Mouse (Mus musculus) neural tube, embryonic 12.5 days (tissue): ENCODE measurements at regions not wholly inside any gene's neighbourhood (a gene's known extent, or its start where the extent isn't known, plus 50 kb on each side); places are given as distances from the start of the nearest gene placed in this dataset.

Experiments used
- ATAC-seq: fragments of 200-750 bp; cut with Nextera tagmentation; 2 replicates; pipeline ENCODE4 v1.8.0; 2017; ENCODE audit warnings: low read depth, mild to moderate bottlenecking, moderate TSS enrichment, moderate library complexity; ENCODE audit not compliant: low FRiP score
- H3K27ac ChIP-seq: fragments of 300-500 bp; sonication (generic); 2 replicates; pipeline ENCODE4 v1.5.1; 2016
- H3K27me3 ChIP-seq: fragments of 300-500 bp; sonication (generic); replicated peaks from 2 replicates; pipeline ENCODE4 v1.6.1; 2016; ENCODE audit warnings: mild to moderate bottlenecking
- H3K36me3 ChIP-seq: fragments of 300-500 bp; sonication (generic); 2 replicates; pipeline ENCODE4 v1.6.1; 2016; ENCODE audit warnings: mild to moderate bottlenecking
- H3K4me1 ChIP-seq: fragments of 300-500 bp; sonication (generic); 2 replicates; pipeline ENCODE4 v1.6.1; 2016
- H3K4me2 ChIP-seq: fragments of 300-500 bp; sonication (generic); replicated peaks from 2 replicates; pipeline ENCODE4 v1.6.1; 2016; ENCODE audit warnings: mild to moderate bottlenecking
- H3K4me3 ChIP-seq: fragments of 300-500 bp; sonication (generic); 2 replicates; pipeline ENCODE4 v1.5.1; 2016
- H3K9ac ChIP-seq: fragments of 300-500 bp; sonication (generic); 2 replicates; pipeline ENCODE4 v1.6.1; 2016; ENCODE audit warnings: mild to moderate bottlenecking
- H3K9me3 ChIP-seq: fragments of 300-500 bp; sonication (generic); 2 replicates; pipeline ENCODE4 v1.6.1; 2016; ENCODE audit warnings: mild to moderate bottlenecking
- WGBS: fragments of 180-500 bp; shearing (Covaris S2); methylation state at CpG from one replicate; pipeline ENCODE4 v1.1.7; 2016; 5-methylcytosine and 5-hydroxymethylcytosine counted together

- Histone ChIP-seq H3K27ac (0 out of 2 replicates have a peak overlapping the region, but pooled peaks have one; percentile 46), H3K4me2 (peak overlapping the region; percentile 30; the same call in 1 of the 2 replicates), H3K9ac (no peak overlapping the region), H3K4me3 (no peak overlapping the region), H3K9me3 (no peaks in the 10 kb centered on the region), H3K36me3 (no peaks in the 10 kb centered on the region), H3K4me1 (peaks cover 9% of the 10 kb centered on the region; the same call in 1 of the 2 replicates), H3K27me3 (no peaks in the 10 kb centered on the region)
- peak; percentile 90 for ATAC-seq
- 10% methylated on average over 7 of the region's 7 CpGs for WGBS
These were observed 184.5 kb upstream of the Tbl1xr1 start for GRCm38 (mm10) chr3:21891819-21892480.

GRCm38 (mm10) chr3:21892864-21893404 lies 183.5 kb upstream of the Tbl1xr1 start:
- Histone ChIP-seq H3K27ac (peak overlapping the region; percentile 21; the same call in 1 of the 2 replicates), H3K4me3 (no peak overlapping the region), H3K36me3 (no peaks in the 10 kb centered on the region), H3K4me2 (peak overlapping the region; percentile 1), H3K4me1 (peaks cover 9% of the 10 kb centered on the region; the same call in 1 of the 2 replicates), H3K27me3 (no peaks in the 10 kb centered on the region), H3K9me3 (no peaks in the 10 kb centered on the region), H3K9ac (no peak overlapping the region)
- 25% methylated on average over 8 of the region's 8 CpGs for WGBS
- ATAC-seq, result peak; percentile 49

GRCm38 (mm10) chr3:21895551-21895950 lies 180.9 kb upstream of the Tbl1xr1 start:
- Histone ChIP-seq H3K9ac (no peak overlapping the region), H3K27me3 (no peaks in the 10 kb centered on the region), H3K27ac (no peak overlapping the region), H3K36me3 (no peaks in the 10 kb centered on the region), H3K9me3 (no peaks in the 10 kb centered on the region), H3K4me1 (peaks cover 9% of the 10 kb centered on the region; the same call in 1 of the 2 replicates), H3K4me2 (no peak overlapping the region), H3K4me3 (no peak overlapping the region)
- no peak for ATAC-seq
- WGBS, result 78% methylated on average over 2 of the region's 2 CpGs

GRCm38 (mm10) chr3:21898241-21898640 lies 178.2 kb upstream of the Tbl1xr1 start:
- Histone ChIP-seq H3K9me3 (no peaks in the 10 kb centered on the region), H3K27ac (no peak overlapping the region), H3K4me3 (no peak overlapping the region), H3K36me3 (no peaks in the 10 kb centered on the region), H3K4me1 (no peaks in the 10 kb centered on the region), H3K9ac (no peak overlapping the region), H3K4me2 (no peak overlapping the region), H3K27me3 (no peaks in the 10 kb centered on the region)
- WGBS, result 85% methylated on average over 5 of the region's 5 CpGs
- ATAC-seq, result no peak

GRCm38 (mm10) chr3:21905384-21906073 lies 170.9 kb upstream of the Tbl1xr1 start:
- H3K4me2 ChIP-seq, result no peak overlapping the region
- no peaks in the 10 kb centered on the region for H3K36me3 ChIP-seq
- H3K4me1 ChIP-seq, result no peaks in the 10 kb centered on the region
- no peak overlapping the region for H3K9ac ChIP-seq
- H3K4me3 ChIP-seq, result no peak overlapping the region
- no peaks in the 10 kb centered on the region for H3K27me3 ChIP-seq
- 80% methylated on average over 2 of the region's 2 CpGs for WGBS
- no peak for ATAC-seq
- no peak overlapping the region for H3K27ac ChIP-seq
- H3K9me3 ChIP-seq, result no peaks in the 10 kb centered on the region

GRCm38 (mm10) chr3:21908828-21909227 lies 167.6 kb upstream of the Tbl1xr1 start:
- no peaks in the 10 kb centered on the region for H3K27me3 ChIP-seq
- WGBS, result 95% methylated on average over 4 of the region's 4 CpGs
- no peak overlapping the region for H3K27ac ChIP-seq
- H3K36me3 ChIP-seq, result no peaks in the 10 kb centered on the region
- no peaks in the 10 kb centered on the region for H3K9me3 ChIP-seq
- no peaks in the 10 kb centered on the region for H3K4me1 ChIP-seq
- no peak for ATAC-seq
- no peak overlapping the region for H3K4me3 ChIP-seq
- H3K9ac ChIP-seq, result no peak overlapping the region
- H3K4me2 ChIP-seq, result no peak overlapping the region

GRCm38 (mm10) chr3:21910080-21910479 lies 166.4 kb upstream of the Tbl1xr1 start:
- ATAC-seq, result no peak
- Histone ChIP-seq H3K9ac (no peak overlapping the region), H3K9me3 (no peaks in the 10 kb centered on the region), H3K4me1 (no peaks in the 10 kb centered on the region), H3K27ac (no peak overlapping the region), H3K36me3 (no peaks in the 10 kb centered on the region), H3K4me3 (no peak overlapping the region), H3K27me3 (no peaks in the 10 kb centered on the region), H3K4me2 (no peak overlapping the region)
- 58% methylated on average over 1 of the region's 1 CpGs for WGBS

GRCm38 (mm10) chr3:21911071-21911470 lies 165.4 kb upstream of the Tbl1xr1 start:
- H3K4me3 ChIP-seq, result no peak overlapping the region
- H3K36me3 ChIP-seq, result no peaks in the 10 kb centered on the region
- no peaks in the 10 kb centered on the region for H3K9me3 ChIP-seq
- H3K4me1 ChIP-seq, result no peaks in the 10 kb centered on the region
- ATAC-seq, result no peak
- no peak overlapping the region for H3K9ac ChIP-seq
- H3K4me2 ChIP-seq, result no peak overlapping the region
- H3K27ac ChIP-seq, result no peak overlapping the region
- no peaks in the 10 kb centered on the region for H3K27me3 ChIP-seq

- no peaks in the 10 kb centered on the region for H3K27me3 ChIP-seq
- no peaks in the 10 kb centered on the region for H3K36me3 ChIP-seq
- H3K4me2 ChIP-seq, result no peak overlapping the region
- WGBS, result 79% methylated on average over 9 of the region's 9 CpGs
- H3K4me1 ChIP-seq, result no peaks in the 10 kb centered on the region
- H3K4me3 ChIP-seq, result no peak overlapping the region
- H3K27ac ChIP-seq, result no peak overlapping the region
- no peak overlapping the region for H3K9ac ChIP-seq
- no peaks in the 10 kb centered on the region for H3K9me3 ChIP-seq
- no peak for ATAC-seq
These were observed 159.1 kb upstream of the Tbl1xr1 start for GRCm38 (mm10) chr3:21917228-21917910.

GRCm38 (mm10) chr3:21918431-21918830 lies 158.0 kb upstream of the Tbl1xr1 start:
- H3K4me1 ChIP-seq, result no peaks in the 10 kb centered on the region
- ATAC-seq, result no peak
- WGBS, result 92% methylated on average over 10 of the region's 10 CpGs
- H3K36me3 ChIP-seq, result no peaks in the 10 kb centered on the region
- no peak overlapping the region for H3K4me2 ChIP-seq
- H3K9me3 ChIP-seq, result no peaks in the 10 kb centered on the region
- H3K9ac ChIP-seq, result no peak overlapping the region
- no peak overlapping the region for H3K4me3 ChIP-seq
- no peak overlapping the region for H3K27ac ChIP-seq
- H3K27me3 ChIP-seq, result no peaks in the 10 kb centered on the region

GRCm38 (mm10) chr3:21919931-21920330 lies 156.5 kb upstream of the Tbl1xr1 start:
- no peak overlapping the region for H3K4me2 ChIP-seq
- H3K9ac ChIP-seq, result no peak overlapping the region
- H3K27ac ChIP-seq, result no peak overlapping the region
- no peaks in the 10 kb centered on the region for H3K9me3 ChIP-seq
- no peaks in the 10 kb centered on the region for H3K36me3 ChIP-seq
- no peaks in the 10 kb centered on the region for H3K27me3 ChIP-seq
- no peak overlapping the region for H3K4me3 ChIP-seq
- WGBS, result 93% methylated on average over 7 of the region's 7 CpGs
- no peaks in the 10 kb centered on the region for H3K4me1 ChIP-seq
- no peak for ATAC-seq

- H3K36me3 ChIP-seq, result no peaks in the 10 kb centered on the region
- no peak for ATAC-seq
- WGBS, result 92% methylated on average over 6 of the region's 6 CpGs
These were observed 144.5 kb upstream of the Tbl1xr1 start for GRCm38 (mm10) chr3:21931951-21932350.

More at GRCm38 (mm10) chr3:21931951-21932350, 144.5 kb upstream of the Tbl1xr1 start:
- Histone ChIP-seq H3K4me1 (peaks cover 20% of the 10 kb centered on the region), H3K9ac (no peak overlapping the region), H3K27ac (no peak overlapping the region), H3K4me2 (no peak overlapping the region), H3K27me3 (no peaks in the 10 kb centered on the region), H3K4me3 (no peak overlapping the region), H3K9me3 (no peaks in the 10 kb centered on the region)
